Mouse (Mus musculus): ENCODE measurements around the gene Topbp1.

Topbp1 gene

GRCm38 (mm10) chr9:103387011-103387653, 82.1 kb downstream of the Topbp1 start:
- DNase-seq: no peak

GRCm38 (mm10) chr9:103389261-103389660, 84.2 kb downstream of the Topbp1 start:
- DNase-seq: no peak

- no peak for DNase-seq
Measured at GRCm38 (mm10) chr9:103391796-103392372, 86.9 kb downstream of the Topbp1 start.

- DNase-seq: no peak
Measured at GRCm38 (mm10) chr9:103393256-103393655, 88.2 kb downstream of the Topbp1 start.

- DNase-seq: no peak
Measured at GRCm38 (mm10) chr9:103398509-103399157, 93.6 kb downstream of the Topbp1 start.
